Mouse (Mus musculus) retina, embryonic 14.5 days (tissue): Measurements from ENCODE around the gene Zfp53.
"Not testable (repeated sequence)": the region's sequence is repeated elsewhere in the genome, so short reads cannot be mapped to it uniquely, and the experiment has no call there.

Source experiments
- DNase-seq: peaks from one replicate; pipeline ENCODE4 v3.0.0-alpha.2; 2015; ENCODE audit warnings: low spot score

The Zfp53 gene

DNA sequence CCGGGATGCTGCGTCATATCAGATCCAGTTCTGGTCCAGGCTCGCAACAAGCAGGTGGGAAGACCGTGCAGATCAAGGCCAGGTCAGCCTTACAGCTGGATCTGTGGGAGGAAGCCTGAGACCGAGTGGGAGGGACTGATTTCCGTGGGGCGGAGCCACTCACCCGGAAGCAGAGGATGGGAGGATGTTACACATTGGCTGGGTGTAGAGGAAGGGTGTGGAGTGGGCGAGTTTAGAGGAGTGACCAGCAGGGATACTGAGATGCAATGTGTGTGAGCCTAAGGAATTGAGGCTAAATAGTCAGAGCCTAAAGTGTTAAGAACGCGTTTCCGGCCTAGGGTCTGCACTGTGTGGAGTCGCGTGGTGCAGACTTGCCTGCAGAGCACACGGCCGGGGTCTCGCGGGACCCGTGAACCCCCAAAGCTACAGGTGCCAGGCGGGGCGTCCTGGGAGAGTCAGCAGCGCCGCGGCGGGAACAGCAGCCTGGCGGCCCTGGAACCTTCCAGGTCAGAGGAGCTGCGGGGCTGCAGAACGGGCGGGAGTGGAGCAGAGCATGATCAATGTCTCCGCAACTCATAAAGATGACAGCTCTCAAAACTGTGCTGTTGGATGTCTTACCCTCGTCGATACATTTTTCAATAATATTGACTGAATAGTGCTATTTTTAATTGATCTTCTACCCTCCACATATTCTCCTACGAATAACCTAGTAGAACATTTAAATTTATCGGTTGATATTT, at the start of gene Zfp53:
Zfp53 (plus strand) TSS at position 239 of the 740 bp plus-strand sequence.
- DNase-seq, result peak; percentile 85

DNA sequence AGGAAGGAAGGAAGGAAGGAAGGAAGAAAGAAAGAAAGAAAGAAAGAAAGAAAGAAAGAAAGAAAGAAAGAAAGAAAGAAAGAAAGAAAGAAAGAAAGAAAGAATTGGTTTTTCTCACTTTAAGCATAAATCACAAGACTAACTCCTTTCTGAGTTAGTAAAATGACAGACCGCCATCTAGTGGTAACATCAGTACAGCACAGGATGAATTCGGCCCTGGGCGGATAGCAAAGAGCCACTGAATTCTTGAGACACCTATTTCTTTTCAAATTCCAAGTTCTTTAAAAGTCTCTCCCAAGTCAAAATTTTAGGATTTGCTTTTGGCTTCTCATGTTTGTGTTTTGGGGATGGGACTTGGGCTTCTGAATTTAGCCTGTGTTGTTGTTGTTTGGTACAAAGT, 39.1 kb upstream of the Zfp53 start:
- DNase-seq, result peak; percentile 90

DNA sequence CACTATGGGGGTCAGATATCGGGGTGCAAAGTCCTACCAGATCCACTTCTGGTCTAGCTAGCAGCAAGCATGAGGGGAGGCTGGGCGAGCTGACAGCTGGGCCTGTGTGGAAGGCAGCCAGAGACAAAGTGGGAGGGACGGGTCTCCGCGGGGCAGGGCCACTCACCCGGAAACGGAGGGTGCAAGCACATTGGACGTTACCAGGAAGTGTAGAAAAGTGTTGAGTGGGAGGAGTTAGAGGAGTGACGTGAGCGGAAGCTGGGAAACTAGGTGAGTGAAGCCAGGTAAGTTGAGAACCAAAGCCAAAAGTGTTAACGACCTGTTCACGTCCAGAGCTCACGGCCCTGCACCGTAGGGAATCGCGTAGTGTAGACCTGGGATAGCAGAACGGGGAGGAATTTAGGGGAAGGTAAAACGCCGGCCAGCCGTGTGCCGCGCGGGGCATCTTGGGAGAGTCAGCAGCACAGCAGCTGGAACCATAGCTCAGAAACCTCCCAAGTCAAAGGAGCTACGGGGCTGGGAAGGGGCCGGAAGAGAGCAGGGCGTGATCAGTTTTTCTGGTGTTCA, 38.6 kb upstream of the Zfp53 start, which contains the start of gene Zfp51:
Zfp51 (plus strand) TSS at position 237 of the 567 bp plus-strand sequence.
- peak; percentile 88 for DNase-seq

DNA sequence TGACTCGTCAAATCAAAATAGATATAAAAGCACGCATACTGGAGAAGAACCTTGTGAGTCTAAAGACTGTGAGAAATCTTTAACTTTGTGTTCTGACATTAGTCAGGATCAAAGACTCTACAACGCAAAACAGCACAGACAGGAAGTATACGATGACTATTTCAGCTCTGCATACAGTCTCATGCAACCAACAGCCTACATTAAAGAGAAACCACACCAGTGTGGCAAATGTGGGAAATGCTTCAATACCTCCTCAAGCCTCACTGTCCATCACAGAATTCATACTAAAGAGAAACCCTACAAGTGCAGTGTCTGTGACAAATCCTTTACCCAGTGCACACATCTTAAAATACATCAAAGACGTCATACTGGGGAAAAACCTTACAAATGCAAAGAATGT, 25.2 kb upstream of the Zfp53 start:
- no peak for DNase-seq

DNA sequence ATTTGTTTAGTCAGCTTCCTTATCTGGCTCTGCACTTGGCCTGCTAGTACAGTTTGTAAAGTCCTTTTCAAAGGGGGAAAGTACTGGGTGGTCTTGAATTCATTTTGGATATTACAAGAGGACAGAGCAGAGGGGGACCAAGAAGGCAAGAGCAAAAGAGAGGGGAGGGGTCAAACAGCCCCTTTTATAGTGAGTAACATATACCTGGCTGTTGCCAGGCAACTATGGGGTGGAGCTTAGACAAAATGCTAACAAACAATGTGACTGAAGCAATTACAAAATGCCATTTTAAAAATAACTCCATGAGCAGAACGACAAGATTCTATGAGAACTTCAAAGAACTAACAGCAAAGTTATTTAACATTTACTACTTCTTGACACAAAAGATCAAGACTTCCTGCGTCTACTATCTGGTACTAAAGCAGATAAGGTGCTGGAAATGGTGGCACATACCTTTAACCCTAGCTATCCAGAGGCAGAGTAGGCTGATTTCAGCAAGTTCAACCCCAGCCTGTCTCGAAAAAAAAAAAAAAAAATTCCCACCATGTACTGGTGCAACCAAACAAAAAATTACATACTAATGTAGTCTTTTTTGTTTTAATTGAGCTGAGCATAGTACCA, 16.7 kb upstream of the Zfp53 start:
- DNase-seq, result no peak

DNA sequence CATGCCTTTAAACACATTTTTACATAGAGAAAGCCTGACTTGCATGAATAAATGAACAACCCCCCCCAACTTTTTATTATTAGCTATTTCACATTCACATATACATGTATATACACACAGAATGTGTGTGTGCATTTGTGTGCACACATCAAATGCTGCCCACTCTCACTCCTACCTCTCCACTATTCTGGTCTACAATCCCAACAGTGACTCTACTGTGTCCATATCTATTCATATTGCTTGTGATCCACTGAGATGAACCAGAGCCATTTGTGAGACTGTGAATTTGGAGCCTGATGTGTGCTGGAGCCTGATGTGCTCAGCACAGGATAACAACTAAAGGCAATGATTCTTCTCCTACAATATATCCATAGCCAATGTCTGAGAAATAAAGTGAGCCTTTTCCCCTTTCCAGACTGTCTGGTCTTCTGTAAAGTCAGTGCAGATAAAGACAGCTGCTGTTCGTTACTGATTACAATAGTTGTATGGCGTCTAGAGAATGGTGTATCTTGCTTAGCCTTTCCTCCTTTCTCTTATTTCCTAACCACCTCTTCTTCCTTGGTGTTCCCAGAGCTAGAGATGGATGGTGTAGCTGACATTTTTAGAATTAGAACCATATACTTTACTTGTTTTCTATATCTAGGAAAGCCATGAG, 16.0 kb upstream of the Zfp53 start:
- DNase-seq, result no peak

DNA sequence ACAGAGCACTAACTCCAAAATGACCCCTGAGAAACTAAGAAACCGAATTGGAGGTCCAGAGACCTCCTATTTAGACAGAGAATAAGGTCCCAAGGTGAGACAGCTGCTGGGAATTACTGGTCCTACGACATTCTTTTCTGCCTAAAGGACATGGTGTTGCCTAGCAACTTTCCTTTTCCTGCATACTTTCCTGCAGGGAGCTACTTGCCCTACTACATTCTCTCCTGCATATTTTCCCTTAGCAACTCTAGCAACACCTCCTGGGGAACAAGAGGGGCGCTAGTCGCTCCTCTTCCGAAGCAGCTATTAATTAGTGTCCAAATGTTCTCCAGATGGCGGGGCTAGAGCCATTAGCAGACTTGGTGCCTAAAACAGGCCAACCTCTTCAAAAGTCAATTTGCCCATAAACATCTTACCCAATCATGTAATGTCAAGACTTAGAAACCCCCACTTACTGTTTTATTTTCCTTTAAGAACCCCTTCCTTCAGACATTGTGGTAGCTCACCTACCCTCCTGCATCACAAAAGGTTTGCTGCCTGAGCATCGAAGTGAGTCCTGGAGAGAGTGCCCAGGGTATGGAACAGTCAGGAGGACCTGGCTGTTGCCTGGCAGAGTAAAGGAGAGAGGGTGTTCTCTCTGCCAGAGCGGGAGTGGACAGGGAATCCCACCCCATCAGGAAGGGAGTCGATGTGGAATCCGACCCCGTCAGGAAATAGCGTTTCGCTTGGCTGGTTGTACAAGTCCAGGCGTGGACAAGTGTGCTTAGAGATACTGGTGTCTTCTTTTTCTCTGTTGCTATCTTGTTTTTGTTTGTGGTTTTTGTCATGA, 15.2 kb upstream of the Zfp53 start:
- DNase-seq, result peak; percentile 41

DNA sequence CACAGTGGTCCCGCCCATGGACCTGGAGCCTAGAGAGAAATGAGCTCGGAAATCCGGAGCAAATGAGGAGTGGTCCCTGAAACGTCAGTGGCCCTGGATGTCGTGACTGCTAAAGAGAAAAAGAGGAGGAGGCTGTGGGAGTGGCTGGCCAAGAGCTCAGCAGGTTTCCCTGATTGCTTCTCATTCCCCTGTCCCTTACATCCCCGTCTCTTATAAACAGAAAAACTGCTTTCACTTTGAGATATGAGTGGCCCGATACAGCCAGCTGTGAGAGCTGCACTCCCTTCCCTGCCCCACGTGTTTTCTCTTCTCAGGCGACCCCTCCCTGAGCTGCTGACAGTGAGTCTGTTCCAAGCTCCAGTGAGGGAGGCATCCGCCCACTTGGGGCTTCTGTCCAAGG, 14.1 kb upstream of the Zfp53 start:
- DNase-seq, result not testable (repeated sequence)

DNA sequence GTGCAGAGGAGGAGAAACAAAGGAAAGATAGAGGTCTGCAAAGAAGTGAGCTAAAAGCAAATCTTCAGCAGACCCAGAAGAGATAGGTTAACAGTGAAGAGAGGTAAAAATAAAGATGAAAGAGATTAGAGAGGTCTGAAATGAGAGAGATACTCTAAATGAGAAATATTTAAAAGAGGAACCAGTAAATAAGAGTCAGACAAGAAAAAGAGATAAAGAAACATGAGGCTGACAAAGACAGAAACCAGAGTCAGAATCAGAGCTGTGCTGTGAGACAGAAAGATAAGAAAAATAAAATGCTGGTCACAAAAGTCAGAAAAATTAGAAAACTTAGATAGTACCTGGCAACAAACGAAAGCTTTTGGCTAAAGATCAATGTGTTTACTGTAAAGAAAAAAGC, 13.5 kb upstream of the Zfp53 start:
- DNase-seq, result not testable (repeated sequence)

DNA sequence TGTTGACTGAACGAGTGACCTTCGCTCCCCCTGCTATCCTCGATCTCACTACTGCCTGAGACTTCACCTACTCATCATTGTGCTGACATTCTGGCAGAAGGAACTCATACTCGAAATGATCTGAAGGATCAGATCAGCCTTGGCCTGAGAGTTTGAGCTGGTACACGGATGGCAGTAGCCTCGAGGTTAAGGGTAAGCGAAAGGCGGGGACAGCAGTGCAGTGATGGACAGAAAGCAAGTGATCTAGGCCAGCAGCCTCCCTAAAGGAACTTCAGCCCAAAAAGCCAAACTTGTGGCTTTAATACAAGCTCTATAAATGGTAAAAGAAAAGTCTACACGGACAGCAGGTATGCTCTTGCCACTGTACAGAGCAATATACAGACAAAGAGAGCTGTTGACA, 12.4 kb upstream of the Zfp53 start:
- DNase-seq, result not testable (repeated sequence)

DNA sequence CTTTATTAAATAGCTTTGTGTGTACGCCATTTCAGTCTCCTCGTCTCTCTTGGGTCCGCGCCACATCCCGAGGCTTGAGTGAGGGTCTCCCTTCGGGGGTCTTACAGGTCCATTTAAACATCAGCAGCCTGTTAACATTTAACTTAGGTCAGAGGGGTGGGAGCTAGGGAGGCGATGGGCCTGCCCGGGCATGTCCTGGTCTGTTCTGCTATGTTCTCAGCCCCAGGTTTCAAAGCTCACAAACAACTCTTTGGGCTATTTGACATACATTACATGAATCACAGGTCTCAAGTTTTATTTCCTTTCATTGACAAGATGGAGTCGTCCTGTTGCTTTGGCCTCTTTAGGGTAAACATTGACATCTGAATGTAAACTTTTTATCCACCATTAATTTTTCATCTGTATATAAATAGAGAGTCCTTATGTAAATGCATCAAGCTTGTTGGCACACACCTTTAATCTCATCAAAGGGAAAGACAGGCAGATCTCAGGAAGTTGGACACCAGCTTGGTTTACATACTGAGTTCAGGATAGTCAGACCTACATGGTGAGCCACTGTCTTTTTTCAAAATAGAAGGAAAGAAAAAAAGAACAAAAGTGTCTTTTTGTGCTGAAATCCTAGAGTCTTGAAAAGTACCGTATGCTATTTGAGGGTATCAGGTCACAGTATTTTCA, 10.6 kb upstream of the Zfp53 start:
- DNase-seq, result not testable (repeated sequence)

DNA sequence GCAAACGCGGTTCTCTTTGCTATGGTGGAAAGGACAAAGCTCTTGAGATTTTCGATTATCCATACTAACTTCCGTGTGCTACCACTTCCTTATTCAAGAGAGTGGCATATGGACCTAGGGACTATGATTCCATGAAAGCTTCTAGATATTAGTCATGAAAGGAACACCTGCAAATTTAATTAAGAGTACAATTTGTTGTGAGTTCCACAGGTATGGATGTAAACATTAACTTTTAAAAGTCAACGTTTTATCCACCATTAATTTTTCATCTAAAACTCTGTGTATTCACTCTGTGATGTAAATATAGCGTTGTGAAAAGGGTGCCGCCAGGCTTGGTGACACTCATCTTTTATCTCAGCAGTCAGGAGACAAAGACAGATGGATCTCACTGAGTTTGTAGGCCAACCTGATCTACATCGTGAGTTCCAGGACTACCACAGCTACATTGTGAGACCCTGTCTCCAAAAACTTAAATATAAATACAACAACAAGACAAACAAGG, 753 bp downstream of the Zfp53 start:
- peak; percentile 15 for DNase-seq

DNA sequence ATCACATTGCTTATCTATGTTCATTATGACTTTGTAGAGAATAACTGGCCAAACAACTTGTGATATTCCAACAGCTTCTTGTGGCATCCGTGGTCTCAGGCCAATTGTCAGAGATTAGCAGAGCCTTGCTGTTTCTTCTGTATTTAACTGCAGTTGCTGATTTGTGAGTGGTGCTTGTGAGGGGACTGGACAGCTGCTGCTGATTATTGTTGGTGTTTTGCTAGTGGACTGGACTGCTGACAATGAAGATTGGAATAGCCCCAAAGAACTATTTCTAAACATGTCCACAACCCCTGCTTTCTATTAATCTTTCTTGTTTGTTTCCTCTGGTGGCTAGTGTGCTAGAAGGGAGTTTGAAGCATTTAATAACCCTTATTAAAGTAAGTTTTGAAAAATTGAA, 12.6 kb downstream of the Zfp53 start:
- no peak for DNase-seq

DNA sequence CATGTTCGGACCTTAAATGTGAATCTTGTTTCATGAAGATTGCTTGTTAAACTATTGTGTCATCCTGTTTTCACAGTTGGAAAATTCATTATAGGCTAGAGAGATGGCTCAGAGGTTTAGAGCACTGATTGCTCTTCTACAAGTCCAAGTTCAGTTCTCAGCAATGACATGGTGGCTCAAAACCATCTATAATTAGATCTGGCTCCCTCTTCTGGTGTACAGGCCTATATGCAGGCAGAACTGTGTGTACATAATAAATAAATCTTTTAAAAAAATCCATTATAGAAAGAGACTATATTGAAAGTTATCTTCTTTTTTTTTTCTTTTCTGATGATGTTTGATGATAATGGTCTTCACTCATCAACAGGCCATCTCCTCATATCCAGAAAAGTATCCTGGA, 15.7 kb downstream of the Zfp53 start:
- no peak for DNase-seq

DNA sequence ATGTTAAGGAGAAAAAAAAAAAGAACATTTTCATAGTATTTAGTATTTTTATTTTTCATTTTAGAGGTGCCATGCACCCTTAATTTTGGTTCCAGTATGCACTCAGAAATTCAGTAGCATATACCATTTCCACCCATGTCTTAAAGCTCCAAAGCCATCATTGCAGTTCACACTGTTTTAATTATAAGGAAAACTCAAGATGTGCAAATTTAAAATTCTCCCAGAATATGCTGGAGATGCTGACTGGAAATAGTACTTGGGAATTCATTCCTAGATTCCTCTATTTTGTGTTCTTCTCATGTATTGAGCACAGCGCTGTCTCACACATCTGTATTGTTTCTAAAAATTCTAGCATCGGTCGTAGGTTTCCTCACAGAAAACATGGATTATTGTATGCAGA, 17.5 kb downstream of the Zfp53 start:
- DNase-seq, result no peak

DNA sequence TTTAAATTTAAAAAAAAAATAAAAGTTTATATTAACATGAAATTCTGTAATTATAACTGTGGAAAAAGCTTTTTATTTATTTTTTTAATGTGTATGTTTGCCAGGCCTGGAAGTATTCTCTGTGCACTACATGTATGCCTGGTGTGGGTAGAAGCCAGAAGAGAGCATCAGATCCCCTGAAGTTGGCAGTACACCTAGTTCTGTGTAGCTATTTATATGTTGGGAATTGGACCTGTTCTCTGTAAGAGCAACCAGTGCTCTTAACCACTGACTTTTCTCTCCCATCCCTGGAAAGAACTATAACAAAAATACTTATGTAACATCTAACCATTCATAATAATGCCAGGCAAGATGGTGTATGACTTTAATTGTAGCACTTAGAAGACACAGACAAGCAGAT, 21.0 kb downstream of the Zfp53 start:
- DNase-seq, result no peak

DNA sequence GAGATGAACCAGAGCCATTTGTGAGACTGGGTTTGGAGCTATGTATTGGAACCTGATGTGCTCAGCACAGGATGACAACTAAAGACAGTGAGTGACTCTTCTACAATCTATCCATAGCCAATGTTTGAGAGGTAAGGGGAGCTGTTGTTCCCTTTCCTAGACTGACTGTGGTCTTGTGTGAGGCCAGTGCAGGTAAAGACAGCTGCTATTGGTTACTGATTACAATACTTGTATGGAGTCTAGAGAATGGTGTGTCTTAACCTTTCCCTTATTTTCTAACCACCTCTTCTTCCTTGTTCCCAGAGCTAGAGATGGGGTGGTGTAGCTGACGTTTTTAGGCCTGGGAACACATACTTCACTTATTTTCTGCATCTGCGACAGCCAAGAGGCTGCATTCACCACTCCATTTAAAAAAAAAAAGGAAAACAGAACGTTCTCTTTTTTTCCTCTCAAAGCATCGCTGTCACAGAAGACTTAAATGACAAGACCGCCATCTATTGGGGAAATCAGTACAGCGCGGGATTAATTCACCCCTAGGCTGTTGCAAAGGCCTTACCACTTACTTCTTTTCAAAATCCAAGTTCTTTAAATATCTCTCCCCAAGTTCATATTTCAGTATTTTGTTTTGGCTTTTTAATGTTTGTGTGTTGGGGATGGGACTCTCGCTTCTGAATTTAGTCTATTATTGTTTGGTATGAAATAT, 26.8 kb downstream of the Zfp53 start:
- peak; percentile 91 for DNase-seq

DNA sequence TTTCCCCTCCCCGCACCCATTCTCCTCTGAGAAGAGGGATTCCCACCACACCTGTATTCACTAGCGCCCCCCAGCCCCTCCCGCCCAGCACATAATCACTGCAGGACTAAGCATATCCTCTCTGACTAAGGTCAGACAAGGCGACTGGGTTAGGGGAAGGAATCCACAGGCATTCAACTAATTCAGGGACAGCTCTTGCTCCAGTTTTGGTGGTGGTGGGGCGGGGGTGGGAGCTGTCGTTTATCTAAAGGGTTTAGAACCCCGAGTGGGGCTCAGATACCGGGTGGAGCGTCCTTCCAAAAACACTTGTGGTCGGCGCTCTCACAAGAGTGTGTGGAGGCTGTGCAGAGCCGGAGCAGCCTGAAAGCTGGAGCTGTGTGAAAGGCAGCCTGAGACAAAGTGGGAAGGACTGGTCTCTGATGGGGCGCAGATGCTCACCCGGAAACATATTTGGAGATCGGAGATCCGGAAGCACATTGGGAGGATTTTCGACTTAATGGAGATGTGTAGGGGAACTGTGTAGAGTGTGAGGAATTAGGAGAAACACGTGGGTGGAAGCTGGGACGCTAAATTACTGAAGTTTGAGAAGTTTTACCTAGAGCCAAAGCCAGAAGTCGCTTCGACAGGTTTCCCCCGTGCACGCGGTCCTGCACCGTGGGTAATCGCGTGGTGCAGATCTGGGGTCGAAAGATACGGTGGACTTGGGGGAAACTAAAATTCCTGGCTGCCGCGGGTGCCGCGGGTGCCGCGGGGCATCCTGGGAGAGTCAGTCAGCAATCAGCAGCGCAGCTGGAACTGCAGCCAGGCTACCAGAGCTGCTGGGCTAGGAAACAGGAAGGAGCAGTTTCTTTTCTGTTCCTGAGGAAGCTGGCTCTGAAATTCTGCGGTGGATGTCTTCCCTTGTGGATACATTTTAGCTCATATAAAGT, 27.7 kb downstream of the Zfp53 start:
- peak; percentile 77 for DNase-seq

DNA sequence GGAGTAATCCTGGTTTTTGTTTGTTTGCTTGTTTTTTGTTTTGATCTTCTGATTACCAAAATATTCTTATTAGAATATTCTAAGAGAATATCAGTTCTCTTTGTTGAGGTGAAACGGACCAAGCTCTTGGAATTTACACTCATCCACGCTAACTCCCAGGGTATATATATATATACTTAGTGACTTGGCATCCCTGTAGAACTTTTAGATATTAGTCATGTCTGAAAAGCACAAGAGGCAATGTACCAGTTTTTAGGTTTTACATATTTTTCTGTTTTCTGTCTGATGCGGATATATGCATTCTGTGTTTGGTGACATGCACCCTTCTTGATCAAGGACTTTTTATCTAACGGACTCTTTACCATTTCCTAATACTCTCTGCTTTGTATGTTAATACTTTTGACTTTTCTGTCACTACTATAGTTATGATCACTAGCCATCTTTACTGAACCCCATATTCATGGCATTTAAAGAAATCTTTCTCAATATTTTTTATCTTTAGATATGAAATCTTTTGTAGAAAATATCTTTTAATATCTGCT, 28.4 kb downstream of the Zfp53 start:
- no peak for DNase-seq
